Mouse (Mus musculus) heart, embryonic 16.5 days (tissue): ENCODE results near the gene Eva1c. TPM values are rescaled to one million over a fixed set of nuclear protein-coding genes. Genes with fewer than 3 reads are reported as not detected.

Experiments
- ATAC-seq: fragments of 200-750 bp; cut with Nextera tagmentation; replicated peaks from 2 replicates; pipeline ENCODE4 v1.8.0; 2017; ENCODE audit warnings: moderate number of reproducible peaks; ENCODE audit not compliant: insufficient read depth, low FRiP score; ENCODE audit errors: extremely low read depth
- H3K27ac ChIP-seq: fragments of 300-500 bp; sonication (generic); 2 replicates; pipeline ENCODE4 v1.5.1; 2014; ENCODE audit warnings: mild to moderate bottlenecking, low read length, control low read depth, moderate library complexity
- H3K27me3 ChIP-seq: fragments of 300-500 bp; sonication (generic); 2 replicates; pipeline ENCODE4 v1.6.1; 2014; ENCODE audit warnings: low read length, mixed read lengths; ENCODE audit not compliant: control insufficient read depth, insufficient read depth
- H3K36me3 ChIP-seq: fragments of 300-500 bp; sonication (generic); 2 replicates; pipeline ENCODE4 v1.6.1; 2014; ENCODE audit not compliant: control insufficient read depth, insufficient read depth
- H3K4me1 ChIP-seq: fragments of 300-500 bp; sonication (generic); 2 replicates; pipeline ENCODE4 v1.6.1; 2014; ENCODE audit warnings: low read length, mixed read lengths; ENCODE audit not compliant: control insufficient read depth, insufficient read depth
- H3K4me2 ChIP-seq: fragments of 300-500 bp; sonication (generic); 2 replicates; pipeline ENCODE4 v1.6.1; 2014; ENCODE audit warnings: low read depth, mild to moderate bottlenecking, control low read depth, low read length
- H3K4me3 ChIP-seq: fragments of 300-500 bp; sonication (generic); 2 replicates; pipeline ENCODE4 v1.5.1; 2014; ENCODE audit warnings: mild to moderate bottlenecking, control low read depth, low read length
- H3K9ac ChIP-seq: fragments of 300-500 bp; sonication (generic); 2 replicates; pipeline ENCODE4 v1.6.1; 2014; ENCODE audit warnings: low read length, control low read depth
- H3K9me3 ChIP-seq: fragments of 300-500 bp; sonication (generic); replicated peaks from 2 replicates; pipeline ENCODE4 v1.6.1; 2016; ENCODE audit warnings: low read length; ENCODE audit not compliant: control insufficient read depth
- WGBS: fragments of 180-500 bp; shearing (Covaris S2); extraction: QIAGEN DNeasy Blood & Tissue Kit; methylation state at CpG from one replicate; pipeline ENCODE4 v1.1.7; 2014; 5-methylcytosine and 5-hydroxymethylcytosine counted together
- polyA plus RNA-seq: library from polyadenylated mRNA; unstranded; fragments of >200 nt; fragmentation: Nextera tagmentation; extraction: Ambion mirVana; gene quantifications from 2 replicates; pipeline ENCODE4 v1.2.1, GENCODE M21; 2015

Eva1c gene
- polyA plus RNA-seq, 1 experiment from 2014 or later = 3.3 TPM

DNA sequence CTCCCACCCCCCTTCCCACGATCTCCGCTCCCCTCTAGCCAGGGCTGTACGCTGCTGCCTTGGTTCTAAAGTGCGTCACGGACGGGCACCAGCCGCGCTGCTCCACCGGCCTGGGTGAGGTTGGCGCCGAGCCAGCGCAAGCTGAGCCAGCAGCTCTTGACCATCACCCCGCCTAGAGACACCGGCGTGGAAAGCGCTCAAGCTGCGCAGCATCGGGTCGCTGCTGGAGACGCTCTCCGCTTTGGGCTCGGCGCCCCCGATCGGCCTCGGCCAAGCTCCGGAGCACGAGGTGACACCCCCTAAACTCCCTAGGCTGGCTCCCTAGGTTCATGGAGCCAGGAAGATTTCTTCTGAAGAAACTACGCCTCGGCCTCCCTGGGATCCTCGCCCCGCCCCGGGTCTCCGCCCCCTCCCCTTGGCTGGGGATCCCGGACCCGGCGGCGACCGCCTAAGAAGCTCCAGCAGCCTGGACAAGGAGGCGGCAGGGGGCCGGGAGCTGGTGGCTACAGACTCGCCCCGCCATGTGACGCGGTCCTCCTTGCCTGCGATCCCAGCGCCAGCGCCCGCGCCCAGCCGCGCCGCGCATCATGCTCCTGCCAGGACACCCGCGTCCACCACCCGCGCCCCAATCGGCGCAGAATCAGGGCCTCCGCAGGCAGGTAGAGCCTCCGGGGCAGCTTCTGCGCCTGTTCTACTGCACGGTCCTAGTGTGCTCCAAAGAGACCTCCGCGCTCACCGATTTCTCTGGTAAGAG lies 4.3 kb downstream of the Eva1c start:
- H3K4me2 ChIP-seq = peak overlapping the region; percentile 99
- H3K9me3 ChIP-seq = no peaks in the 10 kb centered on the region
- H3K27me3 ChIP-seq = peaks cover 2% of the 10 kb centered on the region
- H3K36me3 ChIP-seq = no peaks in the 10 kb centered on the region
- peak overlapping the region; percentile 68 for H3K4me3 ChIP-seq
- peaks cover 7% of the 10 kb centered on the region for H3K4me1 ChIP-seq
- peak overlapping the region; percentile 88 for H3K27ac ChIP-seq
- WGBS = 1% methylated on average over 67 of the region's 67 CpGs
- H3K9ac ChIP-seq = peak overlapping the region; percentile 73
- ATAC-seq = peak; percentile 81

- Histone ChIP-seq H3K27me3 (peaks cover 2% of the 10 kb centered on the region), H3K4me1 (peaks cover 7% of the 10 kb centered on the region), H3K27ac (no peak overlapping the region), H3K9me3 (no peaks in the 10 kb centered on the region), H3K4me3 (peak overlapping the region; percentile 68), H3K4me2 (peak overlapping the region; percentile 99), H3K9ac (peak overlapping the region; percentile 73), H3K36me3 (no peaks in the 10 kb centered on the region)
- WGBS = 20% methylated on average over 15 of the region's 15 CpGs
- no peak for ATAC-seq
Observed at GRCm38 (mm10) chr16:90831676-90832075, 5.2 kb downstream of the Eva1c start.

- H3K4me3 ChIP-seq = peak overlapping the region; percentile 2; the same call in 1 of the 2 replicates
- H3K4me1 ChIP-seq = peaks cover 9% of the 10 kb centered on the region
- H3K9me3 ChIP-seq = no peaks in the 10 kb centered on the region
- no peak for ATAC-seq
- H3K27me3 ChIP-seq = peaks cover 2% of the 10 kb centered on the region
- no peaks in the 10 kb centered on the region for H3K36me3 ChIP-seq
- no peak overlapping the region for H3K27ac ChIP-seq
- WGBS = 58% methylated on average over 6 of the region's 6 CpGs
- no peak overlapping the region for H3K9ac ChIP-seq
- H3K4me2 ChIP-seq = peak overlapping the region; percentile 99; the same call in 1 of the 2 replicates
Observed at GRCm38 (mm10) chr16:90832495-90832894, 6.0 kb downstream of the Eva1c start.

DNA sequence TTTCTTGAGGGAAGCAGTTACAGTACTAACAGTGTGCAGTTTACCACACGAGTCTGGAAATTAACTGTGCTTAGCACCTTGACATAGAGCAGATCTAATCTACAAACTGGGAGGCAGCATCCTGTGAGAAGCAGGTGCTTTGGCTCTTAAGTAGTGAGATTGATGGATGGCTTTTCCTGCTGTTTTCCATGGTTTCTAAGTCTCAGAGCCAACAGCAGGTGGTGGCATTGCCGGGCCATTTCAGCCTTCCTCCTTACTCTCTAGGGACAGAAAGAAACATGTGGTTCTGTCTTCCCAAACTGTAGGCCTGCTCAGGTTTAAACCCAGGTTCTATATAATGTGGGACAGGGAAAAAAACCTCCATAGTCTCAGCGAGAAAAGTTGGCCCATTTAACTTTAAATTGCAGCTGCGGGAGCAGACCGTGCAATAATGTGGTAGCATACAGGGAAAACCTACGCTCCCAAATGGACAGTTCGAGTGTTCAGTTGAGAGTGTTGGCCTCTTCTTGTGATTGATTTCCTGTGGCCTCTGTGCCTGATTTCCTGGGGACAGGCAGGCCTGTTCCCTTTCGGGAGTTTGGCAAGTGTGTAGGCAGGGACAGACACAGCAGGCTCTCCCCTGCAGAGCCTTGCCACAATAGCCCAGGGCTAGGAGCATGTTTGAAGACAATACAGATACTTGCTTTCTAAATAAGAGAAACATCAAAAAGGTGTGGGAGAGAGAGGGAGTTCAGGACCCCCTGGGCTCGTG lies 6.7 kb downstream of the Eva1c start:
- H3K4me1 ChIP-seq = peaks cover 14% of the 10 kb centered on the region
- H3K4me3 ChIP-seq = no peak overlapping the region
- H3K27me3 ChIP-seq = peaks cover 2% of the 10 kb centered on the region
- no peak overlapping the region for H3K9ac ChIP-seq
- 54% methylated on average over 9 of the region's 9 CpGs for WGBS
- H3K9me3 ChIP-seq = no peaks in the 10 kb centered on the region
- no peaks in the 10 kb centered on the region for H3K36me3 ChIP-seq
- no peak for ATAC-seq
- no peak overlapping the region for H3K4me2 ChIP-seq
- H3K27ac ChIP-seq = 0 out of 2 replicates have a peak overlapping the region, but pooled peaks have one; percentile 7

DNA sequence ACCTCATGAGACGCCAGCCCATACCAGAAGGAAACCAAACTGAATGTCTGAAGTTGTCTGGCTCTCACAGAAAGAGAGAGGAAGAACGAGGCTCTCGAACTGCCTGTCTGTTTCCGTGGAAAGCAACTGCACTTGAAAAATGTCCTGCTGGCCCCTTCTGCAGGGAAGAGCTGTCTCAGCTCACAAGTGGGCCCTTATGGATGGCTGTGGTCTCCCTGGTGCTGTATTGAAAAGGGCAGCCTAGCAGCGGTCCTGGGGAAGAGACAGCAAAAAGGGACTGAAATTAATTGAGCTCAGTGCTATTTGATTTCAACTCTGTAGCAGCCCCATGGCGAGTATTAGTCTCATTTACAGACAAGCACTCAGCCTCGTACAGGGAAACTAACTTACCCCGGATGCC lies 10.9 kb downstream of the Eva1c start:
- 54% methylated on average over 8 of the region's 8 CpGs for WGBS
- ATAC-seq = no peak
- H3K27ac ChIP-seq = no peak overlapping the region
- no peaks in the 10 kb centered on the region for H3K36me3 ChIP-seq
- H3K27me3 ChIP-seq = no peaks in the 10 kb centered on the region; the same call in 1 of the 2 replicates
- H3K4me2 ChIP-seq = no peak overlapping the region
- H3K9ac ChIP-seq = no peak overlapping the region
- no peaks in the 10 kb centered on the region for H3K9me3 ChIP-seq
- peaks cover 8% of the 10 kb centered on the region for H3K4me1 ChIP-seq
- no peak overlapping the region for H3K4me3 ChIP-seq

DNA sequence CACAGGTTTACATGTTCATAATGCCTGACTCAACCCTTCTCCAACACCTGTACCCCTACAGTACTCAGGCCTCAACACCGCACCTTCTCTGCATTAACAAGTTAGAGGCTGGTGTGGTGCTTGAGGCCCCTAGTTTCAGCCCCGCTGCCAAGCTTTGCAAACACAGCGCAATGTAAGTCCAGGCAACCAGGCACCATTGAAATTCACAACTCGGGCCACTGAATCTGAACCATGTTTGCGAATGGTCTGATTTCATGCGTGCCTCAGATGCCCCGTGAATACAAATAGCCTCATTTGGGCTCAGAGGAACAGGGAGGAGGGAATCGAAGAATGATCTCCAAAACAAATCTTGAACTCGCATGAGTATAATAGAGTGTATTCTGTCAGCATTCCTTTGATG lies 15.6 kb downstream of the Eva1c start:
- no peak overlapping the region for H3K4me2 ChIP-seq
- H3K4me1 ChIP-seq = peaks cover 19% of the 10 kb centered on the region
- no peak overlapping the region for H3K9ac ChIP-seq
- H3K27ac ChIP-seq = no peak overlapping the region
- no peak for ATAC-seq
- H3K9me3 ChIP-seq = no peaks in the 10 kb centered on the region
- H3K27me3 ChIP-seq = no peaks in the 10 kb centered on the region
- WGBS = 73% methylated on average over 9 of the region's 9 CpGs
- H3K4me3 ChIP-seq = no peak overlapping the region
- H3K36me3 ChIP-seq = no peaks in the 10 kb centered on the region

DNA sequence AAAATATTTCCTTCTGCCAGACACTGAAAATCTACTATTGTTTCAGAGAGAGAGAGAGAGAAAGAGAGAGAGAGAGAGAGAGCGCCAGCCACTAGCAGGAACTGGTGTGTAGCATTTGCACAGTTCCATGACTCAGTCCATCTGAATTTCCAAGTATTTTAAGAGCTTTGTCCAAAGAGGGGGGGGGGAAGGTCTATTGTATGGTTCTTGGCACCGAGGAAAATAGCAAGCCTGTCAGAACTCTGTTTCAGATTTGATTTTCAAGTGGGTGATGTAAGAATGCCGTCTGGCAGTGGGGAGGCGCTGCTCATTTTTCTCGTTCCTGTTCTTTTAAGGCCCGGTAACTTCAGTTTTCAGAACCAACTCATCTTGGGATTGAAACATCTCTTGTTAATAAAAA lies 18.5 kb downstream of the Eva1c start:
- Histone ChIP-seq H3K4me2 (peak overlapping the region; percentile 39), H3K27ac (peak overlapping the region; percentile 69), H3K9me3 (no peaks in the 10 kb centered on the region), H3K9ac (no peak overlapping the region), H3K4me3 (no peak overlapping the region), H3K4me1 (peaks cover 21% of the 10 kb centered on the region), H3K36me3 (no peaks in the 10 kb centered on the region), H3K27me3 (no peaks in the 10 kb centered on the region)
- 33% methylated on average over 6 of the region's 6 CpGs for WGBS
- peak; percentile 62 for ATAC-seq

GRCm38 (mm10) chr16:90845591-90845990 lies 19.1 kb downstream of the Eva1c start:
- Histone ChIP-seq H3K36me3 (no peaks in the 10 kb centered on the region), H3K9ac (no peak overlapping the region), H3K4me3 (no peak overlapping the region), H3K27ac (no peak overlapping the region), H3K27me3 (no peaks in the 10 kb centered on the region), H3K4me1 (peaks cover 21% of the 10 kb centered on the region), H3K9me3 (no peaks in the 10 kb centered on the region), H3K4me2 (no peak overlapping the region)
- ATAC-seq = no peak
- 77% methylated on average over 13 of the region's 13 CpGs for WGBS

DNA sequence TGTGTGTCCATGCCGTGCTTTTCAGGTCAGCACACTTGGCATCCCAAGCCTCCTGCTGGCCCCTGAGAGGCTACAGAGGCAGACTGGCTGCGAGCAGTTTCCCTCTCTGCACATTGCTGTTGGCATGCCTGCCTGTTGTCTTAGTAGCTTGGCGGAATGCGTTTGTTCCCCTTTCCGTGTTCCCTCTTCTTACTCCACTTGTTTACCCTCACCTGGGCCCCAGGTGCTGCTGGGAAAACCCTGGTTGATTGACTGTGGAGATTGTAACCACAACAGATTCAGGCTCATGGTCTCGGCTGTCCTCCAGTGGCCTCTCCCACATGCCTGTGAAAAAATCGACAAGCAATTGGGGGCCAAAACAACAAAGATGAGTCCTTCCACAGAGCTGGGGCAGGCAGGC lies 22.2 kb downstream of the Eva1c start:
- no peak overlapping the region for H3K27ac ChIP-seq
- H3K27me3 ChIP-seq = no peaks in the 10 kb centered on the region
- H3K4me3 ChIP-seq = no peak overlapping the region
- no peak overlapping the region for H3K9ac ChIP-seq
- no peak for ATAC-seq
- H3K4me2 ChIP-seq = no peak overlapping the region
- H3K9me3 ChIP-seq = no peaks in the 10 kb centered on the region
- 68% methylated on average over 7 of the region's 7 CpGs for WGBS
- no peaks in the 10 kb centered on the region for H3K36me3 ChIP-seq
- peaks cover 21% of the 10 kb centered on the region for H3K4me1 ChIP-seq
